Mouse (Mus musculus) embryonic facial prominence, embryonic 12.5 days (tissue): Measurements from ENCODE around the gene Scfd2. TPM values are rescaled to one million over a fixed set of nuclear protein-coding genes. Genes with fewer than 3 reads are reported as not detected.
A peak's percentile ranks its signal among the peaks of the same experiment; 100 is the strongest.

Experiments used
- ATAC-seq: fragments of 200-750 bp; cut with Nextera tagmentation; 2 replicates; pipeline ENCODE4 v1.8.0; 2017; ENCODE audit not compliant: insufficient number of reproducible peaks, insufficient read depth, low FRiP score, low TSS enrichment
- H3K27ac ChIP-seq: fragments of 300-500 bp; sonication (generic); 2 replicates; pipeline ENCODE4 v1.5.1; 2016; ENCODE audit warnings: mild to moderate bottlenecking
- H3K27me3 ChIP-seq: fragments of 300-500 bp; sonication (generic); 2 replicates; pipeline ENCODE4 v1.6.1; 2016; ENCODE audit warnings: mild to moderate bottlenecking, moderate library complexity
- H3K36me3 ChIP-seq: fragments of 300-500 bp; sonication (generic); 2 replicates; pipeline ENCODE4 v1.6.1; 2016; ENCODE audit warnings: mild to moderate bottlenecking
- H3K4me1 ChIP-seq: fragments of 300-500 bp; sonication (generic); 2 replicates; pipeline ENCODE4 v1.6.1; 2016
- H3K4me2 ChIP-seq: fragments of 300-500 bp; sonication (generic); replicated peaks from 2 replicates; pipeline ENCODE4 v1.6.1; 2016; ENCODE audit warnings: mild to moderate bottlenecking, moderate library complexity
- H3K4me3 ChIP-seq: fragments of 300-500 bp; sonication (generic); 2 replicates; pipeline ENCODE4 v1.5.1; 2016; ENCODE audit warnings: mild to moderate bottlenecking
- H3K9ac ChIP-seq: fragments of 300-500 bp; sonication (generic); 2 replicates; pipeline ENCODE4 v1.6.1; 2016; ENCODE audit warnings: mild to moderate bottlenecking, moderate library complexity
- H3K9me3 ChIP-seq: fragments of 300-500 bp; sonication (generic); 2 replicates; pipeline ENCODE4 v1.6.1; 2016; ENCODE audit warnings: mild to moderate bottlenecking, moderate library complexity
- WGBS: fragments of 180-500 bp; shearing (Covaris S2); methylation state at CpG from one replicate; pipeline ENCODE4 v1.1.7; 2016; 5-methylcytosine and 5-hydroxymethylcytosine counted together
- polyA plus RNA-seq: library from polyadenylated mRNA; unstranded; fragments of >200 nt; fragmentation: Nextera tagmentation; extraction: Ambion mirVana; gene quantifications from 2 replicates; pipeline ENCODE4 v1.2.1, GENCODE M21; 2016

The Scfd2 gene
- polyA plus RNA-seq, 1 experiment from 2014 or later: 18.2 TPM

GRCm38 (mm10) chr5:74230525-74230924 lies 301.0 kb downstream of the Scfd2 start:
- Histone ChIP-seq H3K36me3 (no peaks in the 10 kb centered on the region), H3K4me3 (no peak overlapping the region), H3K4me2 (no peak overlapping the region), H3K9ac (no peak overlapping the region), H3K9me3 (no peaks in the 10 kb centered on the region), H3K4me1 (0 out of 2 replicates have a peak, but pooled peaks cover 9% of the 10 kb centered on the region), H3K27me3 (no peaks in the 10 kb centered on the region), H3K27ac (no peak overlapping the region)
- ATAC-seq: 0 out of 2 replicates have a peak, but pooled peaks have one; percentile 28
- 67% methylated on average over 2 of the region's 2 CpGs for WGBS

- Histone ChIP-seq H3K27ac (no peak overlapping the region), H3K27me3 (no peaks in the 10 kb centered on the region), H3K4me1 (0 out of 2 replicates have a peak, but pooled peaks cover 9% of the 10 kb centered on the region), H3K36me3 (no peaks in the 10 kb centered on the region), H3K4me2 (no peak overlapping the region), H3K4me3 (no peak overlapping the region), H3K9me3 (no peaks in the 10 kb centered on the region), H3K9ac (no peak overlapping the region)
- ATAC-seq: no peak
- 61% methylated on average over 11 of the region's 11 CpGs for WGBS
Measured at GRCm38 (mm10) chr5:74229775-74230413, 301.7 kb downstream of the Scfd2 start.

GRCm38 (mm10) chr5:74228938-74229337 lies 302.6 kb downstream of the Scfd2 start:
- Histone ChIP-seq H3K4me1 (0 out of 2 replicates have a peak, but pooled peaks cover 9% of the 10 kb centered on the region), H3K27ac (no peak overlapping the region), H3K4me2 (no peak overlapping the region), H3K27me3 (no peaks in the 10 kb centered on the region), H3K9ac (no peak overlapping the region), H3K36me3 (no peaks in the 10 kb centered on the region), H3K9me3 (no peaks in the 10 kb centered on the region), H3K4me3 (no peak overlapping the region)
- no peak for ATAC-seq
- WGBS: 71% methylated on average over 1 of the region's 1 CpGs

- H3K4me2 ChIP-seq: no peak overlapping the region
- WGBS: 92% methylated on average over 6 of the region's 6 CpGs
- H3K9me3 ChIP-seq: no peaks in the 10 kb centered on the region
- H3K9ac ChIP-seq: no peak overlapping the region
- 0 out of 2 replicates have a peak, but pooled peaks cover 9% of the 10 kb centered on the region for H3K4me1 ChIP-seq
- no peaks in the 10 kb centered on the region for H3K36me3 ChIP-seq
- H3K27me3 ChIP-seq: no peaks in the 10 kb centered on the region
- H3K27ac ChIP-seq: no peak overlapping the region
- no peak for ATAC-seq
- H3K4me3 ChIP-seq: no peak overlapping the region
Measured at GRCm38 (mm10) chr5:74227352-74227751, 304.2 kb downstream of the Scfd2 start.

GRCm38 (mm10) chr5:74226183-74226582 lies 305.4 kb downstream of the Scfd2 start:
- Histone ChIP-seq H3K4me2 (no peak overlapping the region), H3K4me3 (no peak overlapping the region), H3K36me3 (no peaks in the 10 kb centered on the region), H3K9me3 (no peaks in the 10 kb centered on the region), H3K27ac (no peak overlapping the region), H3K9ac (no peak overlapping the region), H3K27me3 (no peaks in the 10 kb centered on the region), H3K4me1 (0 out of 2 replicates have a peak, but pooled peaks cover 9% of the 10 kb centered on the region)
- whole genome bisulfite sequencing: 89% methylated on average over 5 of the region's 5 CpGs
- no peak for ATAC-seq

GRCm38 (mm10) chr5:74224480-74224879 lies 307.1 kb downstream of the Scfd2 start:
- H3K4me1 ChIP-seq: no peaks in the 10 kb centered on the region
- no peak overlapping the region for H3K4me3 ChIP-seq
- no peak overlapping the region for H3K9ac ChIP-seq
- no peak overlapping the region for H3K27ac ChIP-seq
- H3K9me3 ChIP-seq: no peaks in the 10 kb centered on the region
- ATAC-seq: no peak
- H3K36me3 ChIP-seq: no peaks in the 10 kb centered on the region
- H3K4me2 ChIP-seq: no peak overlapping the region
- H3K27me3 ChIP-seq: no peaks in the 10 kb centered on the region
- 87% methylated on average over 6 of the region's 6 CpGs for WGBS

- WGBS: 85% methylated on average over 4 of the region's 4 CpGs
- no peak overlapping the region for H3K9ac ChIP-seq
- H3K9me3 ChIP-seq: no peaks in the 10 kb centered on the region
- ATAC-seq: no peak
- no peak overlapping the region for H3K27ac ChIP-seq
- peaks cover 9% of the 10 kb centered on the region for H3K4me1 ChIP-seq
- no peaks in the 10 kb centered on the region for H3K36me3 ChIP-seq
- H3K27me3 ChIP-seq: no peaks in the 10 kb centered on the region
- no peak overlapping the region for H3K4me3 ChIP-seq
- no peak overlapping the region for H3K4me2 ChIP-seq
Measured at GRCm38 (mm10) chr5:74222626-74223025, 308.9 kb downstream of the Scfd2 start.

- H3K9ac ChIP-seq: no peak overlapping the region
Measured at GRCm38 (mm10) chr5:74218524-74218923, 313.0 kb downstream of the Scfd2 start.

GRCm38 (mm10) chr5:74215125-74215524 lies 316.4 kb downstream of the Scfd2 start:
- Histone ChIP-seq H3K9ac (no peak overlapping the region), H3K4me3 (no peak overlapping the region)
- WGBS: 14% methylated on average over 4 of the region's 4 CpGs

More at GRCm38 (mm10) chr5:74218524-74218923, 313.0 kb downstream of the Scfd2 start:
- ATAC-seq: no peak
- Histone ChIP-seq H3K4me1 (peaks cover 26% of the 10 kb centered on the region), H3K27ac (peak overlapping the region; percentile 79), H3K9me3 (no peaks in the 10 kb centered on the region), H3K36me3 (no peaks in the 10 kb centered on the region), H3K4me2 (no peak overlapping the region), H3K4me3 (no peak overlapping the region), H3K27me3 (no peaks in the 10 kb centered on the region)
- 26% methylated on average over 4 of the region's 4 CpGs for WGBS

GRCm38 (mm10) chr5:74214501-74215110 lies 317.0 kb downstream of the Scfd2 start:
- Histone ChIP-seq H3K9ac (no peak overlapping the region), H3K27ac (peak overlapping the region; percentile 88), H3K4me1 (peaks cover 49% of the 10 kb centered on the region), H3K4me2 (peak overlapping the region; percentile 29), H3K36me3 (no peaks in the 10 kb centered on the region), H3K27me3 (no peaks in the 10 kb centered on the region), H3K9me3 (no peaks in the 10 kb centered on the region), H3K4me3 (no peak overlapping the region)
- 1% methylated on average over 7 of the region's 7 CpGs for WGBS
- ATAC-seq: peak; percentile 31; the same call in 1 of the 2 replicates

More at GRCm38 (mm10) chr5:74215125-74215524, 316.4 kb downstream of the Scfd2 start:
- Histone ChIP-seq H3K27ac (peak overlapping the region; percentile 88), H3K27me3 (no peaks in the 10 kb centered on the region), H3K9me3 (no peaks in the 10 kb centered on the region), H3K4me1 (peaks cover 44% of the 10 kb centered on the region), H3K4me2 (peak overlapping the region; percentile 14; the same call in 1 of the 2 replicates), H3K36me3 (no peaks in the 10 kb centered on the region)
- peak; percentile 38; the same call in 1 of the 2 replicates for ATAC-seq

- H3K9me3 ChIP-seq: no peaks in the 10 kb centered on the region
- 58% methylated on average over 11 of the region's 11 CpGs for WGBS
- H3K4me2 ChIP-seq: no peak overlapping the region
- H3K4me3 ChIP-seq: no peak overlapping the region
- peaks cover 51% of the 10 kb centered on the region for H3K4me1 ChIP-seq
- H3K27me3 ChIP-seq: no peaks in the 10 kb centered on the region
- H3K27ac ChIP-seq: peak overlapping the region; percentile 36; the same call in 1 of the 2 replicates
- no peak overlapping the region for H3K9ac ChIP-seq
- no peak for ATAC-seq
- no peaks in the 10 kb centered on the region for H3K36me3 ChIP-seq
Measured at GRCm38 (mm10) chr5:74211346-74211745, 320.2 kb downstream of the Scfd2 start.

GRCm38 (mm10) chr5:74209640-74210039 lies 321.9 kb downstream of the Scfd2 start:
- no peaks in the 10 kb centered on the region for H3K36me3 ChIP-seq
- 73% methylated on average over 4 of the region's 4 CpGs for WGBS
- no peak overlapping the region for H3K4me2 ChIP-seq
- H3K27me3 ChIP-seq: no peaks in the 10 kb centered on the region
- H3K4me3 ChIP-seq: no peak overlapping the region
- peaks cover 46% of the 10 kb centered on the region for H3K4me1 ChIP-seq
- no peaks in the 10 kb centered on the region for H3K9me3 ChIP-seq
- H3K27ac ChIP-seq: no peak overlapping the region
- no peak for ATAC-seq
- no peak overlapping the region for H3K9ac ChIP-seq
